Mouse (Mus musculus): ENCODE data around the gene Ttll8.

DNA sequence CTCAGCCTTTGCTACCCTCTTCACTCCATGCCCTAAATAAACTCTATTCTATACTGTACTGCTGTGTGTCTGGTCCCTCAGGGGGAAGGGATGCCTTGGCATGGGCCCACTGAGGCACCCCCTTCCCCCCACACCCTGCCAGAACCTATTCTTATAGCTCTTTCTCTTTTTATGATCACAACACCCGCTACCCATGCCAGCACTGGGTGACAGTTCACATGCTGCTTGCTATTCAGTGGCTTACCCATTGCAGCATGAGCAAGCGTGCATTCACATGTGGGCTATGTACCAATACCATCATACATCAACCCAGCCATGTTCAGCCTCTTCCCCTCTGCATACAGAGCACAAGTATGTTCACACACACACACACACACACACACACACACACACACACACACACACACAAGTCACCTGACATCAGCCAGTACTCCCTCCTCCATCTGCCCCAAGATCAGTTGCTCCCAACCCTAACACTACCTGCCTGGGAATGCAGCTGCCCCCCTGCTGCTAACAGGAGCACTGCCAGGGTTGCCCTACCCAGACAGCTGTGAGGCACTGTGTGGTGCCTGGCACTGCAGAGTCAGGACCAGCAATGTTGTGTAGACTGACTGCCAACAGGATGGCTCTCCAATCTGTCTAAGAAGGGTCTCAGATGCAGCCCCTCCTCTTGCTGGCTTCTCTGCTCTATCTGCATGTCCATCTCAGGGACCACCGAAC is 112.5 kb downstream of the Ttll8 start:
- no peak for TF ChIP-seq POLR2A (IDR thresholded peaks at IDR 0.05; ENCODE audit: low read depth, low read length)
- no peak for TF ChIP-seq CTCF (IDR thresholded peaks at IDR 0.05; ENCODE audit: borderline replicate concordance, insufficient read depth, low read length)
